Mouse (Mus musculus) heart, embryonic 14.5 days (tissue): ENCODE measurements around the gene Tent5a. TPM values are rescaled to one million over a fixed set of nuclear protein-coding genes. Genes with fewer than 3 reads are reported as not detected.
A peak's percentile ranks its signal among the peaks of the same experiment; 100 is the strongest.

ENCODE experiments used
- ATAC-seq: fragments of 200-750 bp; cut with Nextera tagmentation; 2 replicates; pipeline ENCODE4 v1.8.0; 2017; ENCODE audit warnings: low read depth, moderate TSS enrichment; ENCODE audit not compliant: insufficient number of reproducible peaks, insufficient read depth, low FRiP score
- H3K27ac ChIP-seq, 2 experiments: fragments of 200-500 bp in 1 of 2; fragments of 300-500 bp in 1 of 2; sonication (generic) in 1 of 2; replicated peaks in 1 of 2; 2 replicates each; pipeline ENCODE4 v1.5.1; 2012 to 2014; ENCODE audit warnings: low read depth in 2 of 2, low read length in 2 of 2, control low read depth in 1 of 2, mild to moderate bottlenecking in 1 of 2, mixed read lengths in 1 of 2; ENCODE audit not compliant: control insufficient read depth in 1 of 2, insufficient read depth in 1 of 2
- H3K27me3 ChIP-seq: fragments of 300-500 bp; sonication (generic); 2 replicates; pipeline ENCODE4 v1.6.1; 2014; ENCODE audit warnings: mild to moderate bottlenecking, low read length, control low read depth; ENCODE audit not compliant: control insufficient read depth, insufficient read depth
- H3K36me3 ChIP-seq: fragments of 300-500 bp; sonication (generic); 2 replicates; pipeline ENCODE4 v1.6.1; 2014; ENCODE audit warnings: mild to moderate bottlenecking, control low read depth, low read length, mixed read lengths; ENCODE audit not compliant: control insufficient read depth, insufficient read depth
- H3K4me1 ChIP-seq, 2 experiments: fragments of 200-500 bp in 1 of 2; fragments of 300-500 bp in 1 of 2; sonication (generic) in 1 of 2; 2 replicates each; pipeline ENCODE4 v1.6.1; 2012 to 2014; ENCODE audit warnings: low read length in 2 of 2, control low read depth in 1 of 2, mixed read lengths in 1 of 2; ENCODE audit not compliant: control insufficient read depth in 2 of 2, insufficient read depth in 2 of 2
- H3K4me2 ChIP-seq: fragments of 300-500 bp; sonication (generic); 2 replicates; pipeline ENCODE4 v1.6.1; 2014; ENCODE audit warnings: mild to moderate bottlenecking, low read length
- H3K4me3 ChIP-seq, 2 experiments: fragments of 200-500 bp in 1 of 2; fragments of 300-500 bp in 1 of 2; sonication (generic) in 1 of 2; 2 replicates each; pipeline ENCODE4 v1.5.1; 2012 to 2014; ENCODE audit warnings: low read length in 2 of 2, mild to moderate bottlenecking in 2 of 2, control low read depth in 1 of 2, low read depth in 1 of 2, moderate library complexity in 1 of 2; ENCODE audit not compliant: control insufficient read depth in 1 of 2, insufficient read depth in 1 of 2
- H3K9ac ChIP-seq: fragments of 300-500 bp; sonication (generic); 2 replicates; pipeline ENCODE4 v1.6.1; 2014; ENCODE audit warnings: mild to moderate bottlenecking, low read length
- H3K9me3 ChIP-seq: fragments of 300-500 bp; sonication (generic); 2 replicates; pipeline ENCODE4 v1.6.1; 2016; ENCODE audit warnings: low read length, control low read depth; ENCODE audit not compliant: control insufficient read depth
- WGBS: fragments of 180-500 bp; shearing (Covaris S2); extraction: QIAGEN DNeasy Blood & Tissue Kit; methylation state at CpG from one replicate; pipeline ENCODE4 v1.1.7; 2014; 5-methylcytosine and 5-hydroxymethylcytosine counted together
- polyA plus RNA-seq: library from polyadenylated mRNA; unstranded; fragments of >200 nt; fragmentation: Nextera tagmentation; extraction: Ambion mirVana; gene quantifications from 2 replicates; pipeline ENCODE4 v1.2.1, GENCODE M21; 2014

Tent5a gene
- 11.3 and 13.0 TPM in 2 replicates for polyA plus RNA-seq

GRCm38 (mm10) chr9:85327242-85328211, at the start of gene Tent5a:
Tent5a (minus strand) TSS chr9:85327348.
- under 1% methylated on average over 72 of the region's 72 CpGs for WGBS
- peak within 1 kb of the TSS; percentile 71 for H3K4me2 ChIP-seq
- peak; percentile 92 for ATAC-seq

GRCm38 (mm10) chr9:85376643-85377307, 49.6 kb upstream of the Tent5a start:
- no peak overlapping the region for H3K4me2 ChIP-seq
- H3K4me3 ChIP-seq, result no peak overlapping the region
- H3K4me1 ChIP-seq, result peaks cover under 1 to 11% of the 10 kb centered on the region in 2 experiments; a peak in 3 of 4 replicates
- H3K27ac ChIP-seq, result no peak overlapping the region
- no peaks in the 10 kb centered on the region for H3K9me3 ChIP-seq
- H3K27me3 ChIP-seq, result no peaks in the 10 kb centered on the region
- WGBS, result 88% methylated on average over 3 of the region's 3 CpGs
- no peak overlapping the region for H3K9ac ChIP-seq
- H3K36me3 ChIP-seq, result no peaks in the 10 kb centered on the region
- no peak for ATAC-seq

More at GRCm38 (mm10) chr9:85327242-85328211, at the start of gene Tent5a:
- no peaks in the 10 kb centered on the region for H3K9me3 ChIP-seq
- peak within 1 kb of the TSS; percentile 68 to 84 for H3K4me3 ChIP-seq
- peaks cover 0 to 6% of the 10 kb centered on the region in 2 experiments; a peak in 2 of 4 replicates for H3K4me1 ChIP-seq
- H3K36me3 ChIP-seq, result peaks cover 7% of the 10 kb centered on the region; the same call in 1 of the 2 replicates
- peak within 1 kb of the TSS; percentile 92 to 95 for H3K27ac ChIP-seq
- H3K9ac ChIP-seq, result peak within 1 kb of the TSS; percentile 88
- H3K27me3 ChIP-seq, result no peaks in the 10 kb centered on the region

- Histone ChIP-seq H3K27ac (0 out of 4 replicates have a peak overlapping the region, but pooled peaks of 1 of the 2 experiments have one; percentile 17), H3K9ac (no peak overlapping the region), H3K9me3 (no peaks in the 10 kb centered on the region), H3K4me3 (no peak overlapping the region), H3K36me3 (no peaks in the 10 kb centered on the region), H3K4me1 (peaks cover 0 to 7% of the 10 kb centered on the region in 2 experiments; a peak in 2 of 4 replicates), H3K27me3 (no peaks in the 10 kb centered on the region), H3K4me2 (no peak overlapping the region)
- 81% methylated on average over 4 of the region's 4 CpGs for WGBS
- no peak for ATAC-seq
These were observed 48.0 kb upstream of the Tent5a start for GRCm38 (mm10) chr9:85375152-85375551.

- H3K9me3 ChIP-seq, result no peaks in the 10 kb centered on the region
- 54% methylated on average over 1 of the region's 1 CpGs for whole genome bisulfite sequencing
- no peak for ATAC-seq
These were observed 44.9 kb upstream of the Tent5a start for GRCm38 (mm10) chr9:85372034-85372433.

GRCm38 (mm10) chr9:85369512-85369911, 42.4 kb upstream of the Tent5a start:
- Histone ChIP-seq H3K27me3 (no peaks in the 10 kb centered on the region), H3K36me3 (no peaks in the 10 kb centered on the region), H3K27ac (no peak overlapping the region), H3K4me1 (no peaks in the 10 kb centered on the region), H3K9ac (no peak overlapping the region), H3K4me2 (no peak overlapping the region), H3K9me3 (no peaks in the 10 kb centered on the region), H3K4me3 (no peak overlapping the region)
- WGBS, result 90% methylated on average over 5 of the region's 5 CpGs
- ATAC-seq, result no peak

More at GRCm38 (mm10) chr9:85372034-85372433, 44.9 kb upstream of the Tent5a start:
- Histone ChIP-seq H3K27ac (no peak overlapping the region), H3K36me3 (no peaks in the 10 kb centered on the region), H3K9ac (no peak overlapping the region), H3K27me3 (no peaks in the 10 kb centered on the region), H3K4me3 (no peak overlapping the region), H3K4me2 (no peak overlapping the region), H3K4me1 (peaks cover 0 to 7% of the 10 kb centered on the region in 2 experiments; a peak in 2 of 4 replicates)

- no peak for ATAC-seq
- Histone ChIP-seq H3K36me3 (no peaks in the 10 kb centered on the region), H3K4me1 (no peaks in the 10 kb centered on the region), H3K27ac (no peak overlapping the region), H3K27me3 (no peaks in the 10 kb centered on the region), H3K9me3 (no peaks in the 10 kb centered on the region), H3K4me2 (no peak overlapping the region), H3K4me3 (no peak overlapping the region), H3K9ac (no peak overlapping the region)
- WGBS, result 79% methylated on average over 7 of the region's 7 CpGs
These were observed 30.2 kb upstream of the Tent5a start for GRCm38 (mm10) chr9:85357154-85357860.

- no peak overlapping the region for H3K27ac ChIP-seq
- H3K4me2 ChIP-seq, result no peak overlapping the region
- no peaks in the 10 kb centered on the region for H3K4me1 ChIP-seq
- no peaks in the 10 kb centered on the region for H3K9me3 ChIP-seq
- no peaks in the 10 kb centered on the region for H3K27me3 ChIP-seq
- 84% methylated on average over 5 of the region's 5 CpGs for WGBS
- no peak overlapping the region for H3K4me3 ChIP-seq
- ATAC-seq, result no peak
- H3K36me3 ChIP-seq, result no peaks in the 10 kb centered on the region
- H3K9ac ChIP-seq, result no peak overlapping the region
These were observed 28.4 kb upstream of the Tent5a start for GRCm38 (mm10) chr9:85355559-85355958.
